21 mouse cellular contexts compared by ENCODE assay signal in the genomic region with DNA sequence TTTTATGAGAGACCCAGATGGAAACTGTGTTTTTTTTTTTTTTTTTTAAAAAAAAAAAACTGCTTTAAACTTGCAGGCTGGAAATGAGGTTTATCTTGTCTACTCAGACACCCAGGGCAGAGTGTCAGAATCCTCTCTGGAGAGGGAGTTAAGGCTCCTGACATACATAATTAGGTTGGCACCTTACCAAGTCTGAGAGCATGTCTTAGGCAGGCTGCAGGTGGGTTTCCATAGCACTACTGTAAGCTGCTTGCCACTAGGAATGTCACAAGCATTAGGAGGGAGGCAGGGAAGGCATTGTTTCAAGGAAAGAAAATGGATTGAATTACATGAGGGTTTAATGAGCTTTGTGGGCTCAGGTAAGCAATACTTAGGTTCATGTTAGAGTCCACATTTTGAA. TPM values are rescaled to one million over a fixed set of nuclear protein-coding genes. Genes with fewer than 3 reads are reported as not detected.
DNase-seq lines count a peak whose midpoint lies in the region; ATAC-seq and TF ChIP-seq lines count a peak whose summit lies in the region.
"Had no signal": no experiment of that assay in that cellular context is flagged by ENCODE, and none has a peak within 500 bp of the region (broad histone marks: within the 10 kb centered on the region; RNA-seq: fewer than 3 reads in every experiment).

No protein-coding gene starts in this region.

- no peak overlapping the region for H3K9ac ChIP-seq in forebrain, embryonic 12.5 days
- H3K9ac ChIP-seq in forebrain, embryonic 11.5 days (ENCODE audit: low read length): no peak overlapping the region
- H3K9ac ChIP-seq in kidney, postnatal 0 days (ENCODE audit: low read depth, low read length): no peak overlapping the region
- no peak overlapping the region for H3K9ac ChIP-seq in midbrain, embryonic 14.5 days (replicated peaks; ENCODE audit: low read length)
- H3K9ac ChIP-seq in heart, embryonic 11.5 days (ENCODE audit: low read depth, low read length): no peak overlapping the region
- H3K9ac ChIP-seq: embryonic facial prominence, embryonic 13.5 days had no signal

- H3K36me3 ChIP-seq in forebrain, embryonic 12.5 days (replicated peaks): no peaks in the 10 kb centered on the region
- H3K36me3 ChIP-seq in forebrain, embryonic 11.5 days (ENCODE audit: control insufficient read depth, insufficient read depth, low read length): no peaks in the 10 kb centered on the region
- no peaks in the 10 kb centered on the region for H3K36me3 ChIP-seq in kidney, postnatal 0 days (ENCODE audit: insufficient read depth, low read length)
- H3K36me3 ChIP-seq in midbrain, embryonic 14.5 days (ENCODE audit: control insufficient read depth, insufficient read depth, low read length): no peaks in the 10 kb centered on the region
- no peaks in the 10 kb centered on the region for H3K36me3 ChIP-seq in heart, embryonic 11.5 days (ENCODE audit: control insufficient read depth, insufficient read depth, low read length)
- H3K36me3 ChIP-seq: embryonic facial prominence, embryonic 13.5 days; heart, embryonic 10.5 days had no signal

- H3K27ac ChIP-seq in forebrain, embryonic 12.5 days: no peak overlapping the region
- no peak overlapping the region for H3K27ac ChIP-seq in forebrain, embryonic 11.5 days (ENCODE audit: low read depth, low read length)
- no peak overlapping the region for H3K27ac ChIP-seq in kidney, postnatal 0 days
- no peak overlapping the region for H3K27ac ChIP-seq in midbrain, embryonic 14.5 days (replicated peaks; ENCODE audit: low read depth, low read length)
- H3K27ac ChIP-seq in heart, embryonic 11.5 days (ENCODE audit: low read depth, low read length): no peak overlapping the region
- H3K27ac ChIP-seq: embryonic facial prominence, embryonic 13.5 days; heart, embryonic 10.5 days; left cerebral cortex, adult 2 months had no signal

- no peak for TF ChIP-seq CTCF in kidney, postnatal 0 days (IDR thresholded peaks at IDR 0.05; ENCODE audit: low read depth)
- no peak for TF ChIP-seq CTCF in brain, embryonic 14.5 days (IDR thresholded peaks at IDR 0.05; ENCODE audit: borderline replicate concordance, extremely low read depth, insufficient read depth, insufficient read length)

- H3K4me3 ChIP-seq in forebrain, embryonic 12.5 days (replicated peaks): no peak overlapping the region
- no peak overlapping the region for H3K4me3 ChIP-seq in forebrain, embryonic 11.5 days (ENCODE audit: low read depth, low read length)
- no peak overlapping the region for H3K4me3 ChIP-seq in kidney, postnatal 0 days (replicated peaks; ENCODE audit: low read depth, low read length)
- H3K4me3 ChIP-seq in midbrain, embryonic 14.5 days (replicated peaks; ENCODE audit: low read depth, low read length): no peak overlapping the region
- H3K4me3 ChIP-seq in heart, embryonic 11.5 days (ENCODE audit: low read depth, low read length): no peak overlapping the region
- H3K4me3 ChIP-seq: embryonic facial prominence, embryonic 13.5 days; heart, embryonic 10.5 days; left cerebral cortex, adult 2 months; myocyte had no signal

- DNase-seq in forebrain, embryonic 11.5 days (ENCODE audit: low spot score): no peak
- peak; percentile 83 for DNase-seq in kidney, postnatal 0 days (ENCODE audit: low spot score)
- DNase-seq in kidney, adult 8-10 months: no peak
- DNase-seq in brain, embryonic 14.5 days (ENCODE audit: low read depth): peak; percentile 83
- peak; percentile 67 for DNase-seq in midbrain, embryonic 14.5 days
- DNase-seq in heart, adult 18-20 months: no peak
- DNase-seq: adrenal gland, postnatal 36 days; gastrocnemius, postnatal 14 days; liver; lung, adult 18-20 months; right cerebral cortex, postnatal 14 days had no signal

- no peak overlapping the region for H3K4me2 ChIP-seq in forebrain, embryonic 12.5 days
- no peak overlapping the region for H3K4me2 ChIP-seq in forebrain, embryonic 11.5 days (ENCODE audit: low read depth, low read length, severe bottlenecking)
- H3K4me2 ChIP-seq in kidney, postnatal 0 days (ENCODE audit: low read length): no peak overlapping the region
- H3K4me2 ChIP-seq in midbrain, embryonic 14.5 days (ENCODE audit: low read length): no peak overlapping the region
- H3K4me2 ChIP-seq in heart, embryonic 11.5 days: no peak overlapping the region
- H3K4me2 ChIP-seq: embryonic facial prominence, embryonic 13.5 days had no signal

- no peaks in the 10 kb centered on the region for H3K4me1 ChIP-seq in forebrain, embryonic 12.5 days
- no peaks in the 10 kb centered on the region for H3K4me1 ChIP-seq in forebrain, embryonic 11.5 days (replicated peaks; ENCODE audit: control insufficient read depth, insufficient read depth, low read length)
- no peaks in the 10 kb centered on the region for H3K4me1 ChIP-seq in kidney, postnatal 0 days (replicated peaks; ENCODE audit: insufficient read depth, low read length)
- H3K4me1 ChIP-seq in midbrain, embryonic 14.5 days (ENCODE audit: control insufficient read depth, insufficient read depth, low read length): no peaks in the 10 kb centered on the region
- H3K4me1 ChIP-seq in heart, embryonic 11.5 days (ENCODE audit: control insufficient read depth, insufficient read depth, low read length): no peaks in the 10 kb centered on the region
- H3K4me1 ChIP-seq: embryonic facial prominence, embryonic 13.5 days; heart, embryonic 10.5 days had no signal

- TF ChIP-seq POLR2A in brain, embryonic 14.5 days (IDR thresholded peaks at IDR 0.05; ENCODE audit: borderline replicate concordance, extremely low read depth, insufficient read depth, insufficient read length, poor library complexity, severe bottlenecking): no peak

- H3K9me3 ChIP-seq in forebrain, embryonic 12.5 days: no peaks in the 10 kb centered on the region
- no peaks in the 10 kb centered on the region for H3K9me3 ChIP-seq in forebrain, embryonic 11.5 days (ENCODE audit: control insufficient read depth, low read length)
- H3K9me3 ChIP-seq in kidney, postnatal 0 days (replicated peaks; ENCODE audit: low read length): no peaks in the 10 kb centered on the region
- no peaks in the 10 kb centered on the region for H3K9me3 ChIP-seq in midbrain, embryonic 14.5 days (ENCODE audit: control insufficient read depth, low read length)
- no peaks in the 10 kb centered on the region for H3K9me3 ChIP-seq in heart, embryonic 11.5 days (replicated peaks; ENCODE audit: control insufficient read depth, low read length)
- H3K9me3 ChIP-seq: embryonic facial prominence, embryonic 13.5 days; heart, embryonic 10.5 days had no signal

- H3K27me3 ChIP-seq in forebrain, embryonic 12.5 days: no peaks in the 10 kb centered on the region
- no peaks in the 10 kb centered on the region for H3K27me3 ChIP-seq in forebrain, embryonic 11.5 days (ENCODE audit: control insufficient read depth, insufficient read depth, low read length)
- no peaks in the 10 kb centered on the region for H3K27me3 ChIP-seq in kidney, postnatal 0 days (ENCODE audit: insufficient read depth, low read length)
- no peaks in the 10 kb centered on the region for H3K27me3 ChIP-seq in midbrain, embryonic 14.5 days (ENCODE audit: control insufficient read depth, insufficient read depth, low read length)
- no peaks in the 10 kb centered on the region for H3K27me3 ChIP-seq in heart, embryonic 11.5 days (ENCODE audit: control insufficient read depth, insufficient read depth, low read length)
- H3K27me3 ChIP-seq: embryonic facial prominence, embryonic 13.5 days had no signal

- peak; percentile 70; the same call in 1 of the 2 replicates for ATAC-seq in forebrain, embryonic 12.5 days (ENCODE audit: low FRiP score)
- no peak for ATAC-seq in forebrain, embryonic 11.5 days (replicated peaks; ENCODE audit: low FRiP score)
- peak; percentile 73 for ATAC-seq in kidney, postnatal 0 days (replicated peaks; ENCODE audit: low FRiP score, low read depth)
- ATAC-seq in midbrain, embryonic 14.5 days (ENCODE audit: low FRiP score, low TSS enrichment): peak; percentile 62; the same call in 1 of the 2 replicates
- ATAC-seq in heart, embryonic 11.5 days (replicated peaks; ENCODE audit: insufficient number of reproducible peaks, low FRiP score, low TSS enrichment): no peak
- ATAC-seq: intestine, postnatal 0 days had no signal

RNA-seq across cellular contexts. Expression of gene Tas2r118, which starts 55.9 kb away (rescaled TPM):
- not detected in 2 replicates for polyA plus RNA-seq in forebrain, embryonic 12.5 days (2016; fragmentation: Nextera tagmentation; extraction: Ambion mirVana)
- polyA plus RNA-seq in forebrain, embryonic 11.5 days (2014; fragmentation: Nextera tagmentation; extraction: Ambion mirVana): not detected in 2 replicates
- not detected in 2 replicates for polyA plus RNA-seq in kidney, postnatal 0 days (2015; fragmentation: Nextera tagmentation; extraction: Ambion mirVana)
- polyA plus RNA-seq in brain, embryonic 14.5 days (2012; rRNA removed): not detected in 2 replicates
- not detected in 2 replicates for polyA plus RNA-seq in midbrain, embryonic 14.5 days (2014; fragmentation: Nextera tagmentation; extraction: Ambion mirVana)
- total RNA-seq in heart, adult 18-20 months (2021): not detected
- not detected in 2 replicates for polyA plus RNA-seq in heart, embryonic 11.5 days (2014; fragmentation: Nextera tagmentation; extraction: Ambion mirVana)
- total RNA-seq: adrenal gland, postnatal 36 days; gastrocnemius, postnatal 14 days; heart, postnatal 25 days; layer of hippocampus, adult 18-20 months; left cerebral cortex, adult 2 months; neutrophil, adult 5-6 weeks had no signal
- polyA plus RNA-seq: embryonic facial prominence, embryonic 13.5 days; heart, embryonic 10.5 days; intestine, postnatal 0 days; myocyte had no signal

Comparison
In these comparisons a context has a peak if more than half of its experiments do, and no peak if none do; other contexts are left out.
1. ATAC-seq: peak in forebrain, embryonic 12.5 days (single experiment), kidney, postnatal 0 days (single experiment) and midbrain, embryonic 14.5 days (single experiment); none in forebrain, embryonic 11.5 days (single experiment) and heart, embryonic 11.5 days (single experiment).
2. DNase-seq: peak in kidney, postnatal 0 days (single experiment), brain, embryonic 14.5 days (single experiment) and midbrain, embryonic 14.5 days (single experiment); none in forebrain, embryonic 11.5 days (single experiment), kidney, adult 8-10 months (0 of 2) and heart, adult 18-20 months (0 of 2).